Mouse (Mus musculus) thymus, adult 2 months (tissue): Measurements from ENCODE around the gene Phgdh.

Source experiments
- CTCF ChIP-seq: fragments of 200-500 bp; IDR thresholded peaks from 2 replicates; pipeline ENCODE4 v1.5.1; 2012; ENCODE audit warnings: mild to moderate bottlenecking, control low read depth, low read length, moderate library complexity, borderline replicate concordance; ENCODE audit not compliant: control insufficient read depth, poor library complexity, insufficient read depth; ENCODE audit errors: extremely low read depth
- POLR2A ChIP-seq: fragments of 200-500 bp; IDR thresholded peaks from 2 replicates; pipeline ENCODE4 v1.6.1; 2012; ENCODE audit warnings: mild to moderate bottlenecking, low read length, control low read depth, moderate library complexity; ENCODE audit not compliant: control insufficient read depth, poor library complexity, insufficient read depth; ENCODE audit errors: extremely low read depth

- TF ChIP-seq CTCF, result no peak
- no peak for TF ChIP-seq POLR2A
Observed at GRCm38 (mm10) chr3:98282422-98282821, 57.4 kb downstream of the Phgdh start.
